8 mouse cellular contexts compared by ENCODE assay signal in the genomic region with DNA sequence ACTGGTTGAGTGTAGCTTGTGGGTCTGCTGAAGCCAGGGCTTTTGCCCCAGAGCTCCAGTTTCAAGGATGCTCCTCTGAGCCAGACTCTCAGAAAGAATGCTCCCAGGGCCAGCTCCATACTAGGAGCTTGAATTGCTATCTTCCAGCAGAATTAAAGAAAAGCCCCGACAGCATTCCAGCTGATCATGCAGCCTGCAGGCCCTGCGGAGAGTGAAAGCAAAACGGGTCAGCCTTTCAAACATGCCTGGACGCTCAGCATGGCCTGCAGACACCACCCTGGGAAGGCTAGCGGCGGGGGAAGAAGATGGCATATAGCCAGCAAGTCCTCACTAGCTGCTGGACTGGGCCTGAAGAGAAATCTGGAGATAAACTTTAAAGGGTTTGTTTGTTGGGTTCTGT. TPM values are rescaled to one million over a fixed set of nuclear protein-coding genes. Genes with fewer than 3 reads are reported as not detected.
DNase-seq lines count a peak whose midpoint lies in the region; ATAC-seq and TF ChIP-seq lines count a peak whose summit lies in the region.
"Had no signal": no experiment of that assay in that cellular context is flagged by ENCODE, and none has a peak within 500 bp of the region (broad histone marks: within the 10 kb centered on the region; RNA-seq: fewer than 3 reads in every experiment).

No protein-coding gene starts in this region.

- no peak for TF ChIP-seq POLR2A in heart, adult 2 months (IDR thresholded peaks at IDR 0.05; ENCODE audit: insufficient read depth, low read depth, low read length)

- no peak for TF ChIP-seq EP300 in heart, adult 2 months (IDR thresholded peaks at IDR 0.05; ENCODE audit: insufficient read depth, low read depth, low read length)

- H3K79me2 ChIP-seq in heart, adult 2 months (replicated peaks; ENCODE audit: control insufficient read depth, insufficient read depth, low read length), result no peaks in the 10 kb centered on the region

- peak; percentile 43 for DNase-seq in left cerebral cortex, postnatal 4 days
- DNase-seq in left cerebral cortex, adult 9 months (ENCODE audit: low spot score in 2 of 2), result no peak
- DNase-seq in heart, adult 2 months, result peak; percentile 44 to 54
- peak; percentile 53 for DNase-seq in hindbrain, postnatal 0 days (ENCODE audit: low spot score)
- no peak for DNase-seq in spleen, postnatal 4 days (ENCODE audit: low spot score in 2 of 2)
- DNase-seq in frontal cortex, postnatal 25 days (ENCODE audit: low spot score in 2 of 2), result no peak

- no peak overlapping the region for H3K4me3 ChIP-seq in heart, adult 2 months
- H3K4me3 ChIP-seq in hindbrain, postnatal 0 days (ENCODE audit: low read length), result no peak overlapping the region
- H3K4me3 ChIP-seq in midbrain, embryonic 15.5 days, result no peak overlapping the region
- H3K4me3 ChIP-seq: myocyte had no signal

- 54% methylated on average over 6 of the region's 6 CpGs for WGBS in heart, adult 2 months
- WGBS in hindbrain, postnatal 0 days, result 18% methylated on average over 6 of the region's 6 CpGs
- WGBS in midbrain, embryonic 15.5 days, result 47% methylated on average over 6 of the region's 6 CpGs

- H3K4me1 ChIP-seq in heart, adult 2 months (ENCODE audit: control insufficient read depth, insufficient read depth, low read length), result peaks cover 2% of the 10 kb centered on the region; the same call in 1 of the 2 replicates
- peaks cover 9% of the 10 kb centered on the region for H3K4me1 ChIP-seq in hindbrain, postnatal 0 days (ENCODE audit: insufficient read depth, low read length)
- peaks cover 31% of the 10 kb centered on the region for H3K4me1 ChIP-seq in midbrain, embryonic 15.5 days

- no peaks in the 10 kb centered on the region; the same call in 1 of the 2 replicates for H3K36me3 ChIP-seq in heart, adult 2 months (ENCODE audit: control insufficient read depth, insufficient read depth, low read length)
- H3K36me3 ChIP-seq in hindbrain, postnatal 0 days (ENCODE audit: insufficient read depth, low read length), result no peaks in the 10 kb centered on the region
- H3K36me3 ChIP-seq in midbrain, embryonic 15.5 days (replicated peaks), result no peaks in the 10 kb centered on the region

- TF ChIP-seq CTCF in heart, adult 2 months (IDR thresholded peaks at IDR 0.05), result no peak
- TF ChIP-seq CTCF in hindbrain, postnatal 0 days (IDR thresholded peaks at IDR 0.05; ENCODE audit: low read depth), result no peak

- no peak overlapping the region for H3K4me2 ChIP-seq in hindbrain, postnatal 0 days (ENCODE audit: low read depth, low read length)
- no peak overlapping the region for H3K4me2 ChIP-seq in midbrain, embryonic 15.5 days

- intact Hi-C loops in left cerebral cortex, postnatal 4 days (cut with DNase I), result loop anchor here (2.0 to 10.0 kb wide), 2 partner anchors 54 to 1002 kb away; a partner anchor contains a TSS
- intact Hi-C loops in heart, adult 2 months (cut with DNase I), result loop anchor here (2.0 kb wide), 1 partner anchor 54 kb away; a partner anchor contains a TSS

- H3K9ac ChIP-seq in heart, adult 2 months (ENCODE audit: low read depth, low read length), result no peak overlapping the region
- H3K9ac ChIP-seq in hindbrain, postnatal 0 days (replicated peaks; ENCODE audit: low read length), result no peak overlapping the region; the same call in 1 of the 2 replicates
- H3K9ac ChIP-seq in midbrain, embryonic 15.5 days, result no peak overlapping the region; the same call in 1 of the 2 replicates

- no peaks in the 10 kb centered on the region for H3K9me3 ChIP-seq in hindbrain, postnatal 0 days (ENCODE audit: low read length)
- no peaks in the 10 kb centered on the region for H3K9me3 ChIP-seq in midbrain, embryonic 15.5 days

- H3K27ac ChIP-seq in heart, adult 2 months, result peak overlapping the region; percentile 12; the same call in 1 of the 2 replicates
- peak overlapping the region; percentile 41; the same call in 1 of the 2 replicates for H3K27ac ChIP-seq in hindbrain, postnatal 0 days
- H3K27ac ChIP-seq in midbrain, embryonic 15.5 days, result peak overlapping the region; percentile 50; the same call in 1 of the 2 replicates

- H3K27me3 ChIP-seq in heart, adult 2 months (ENCODE audit: control insufficient read depth, insufficient read depth, low read length), result no peaks in the 10 kb centered on the region
- H3K27me3 ChIP-seq in hindbrain, postnatal 0 days (ENCODE audit: insufficient read depth, low read length), result no peaks in the 10 kb centered on the region
- no peaks in the 10 kb centered on the region for H3K27me3 ChIP-seq in midbrain, embryonic 15.5 days (replicated peaks)

- no peak for ATAC-seq in hindbrain, postnatal 0 days
- no peak for ATAC-seq in midbrain, embryonic 15.5 days (replicated peaks)

RNA-seq across cellular contexts. Expression of a gene that starts 55.0 kb away (rescaled TPM):
- total RNA-seq in left cerebral cortex, postnatal 4 days (2021), result 100 to 1,000 TPM; 346 to 364 TPM
- 1 to 10 TPM; 7.1 to 9.8 TPM for total RNA-seq in heart, adult 2 months (2021)
- 4.1 and 6.5 TPM in 2 replicates for polyA plus RNA-seq in heart, adult 2 months (2012; rRNA removed)
- 67.1 and 77.1 TPM in 2 replicates for total RNA-seq in hindbrain, postnatal 0 days (2014; rRNA removed)
- polyA plus RNA-seq in hindbrain, postnatal 0 days (2015; fragmentation: Nextera tagmentation; extraction: Ambion mirVana), result 52.2 and 55.5 TPM in 2 replicates
- 46.4 and 48.4 TPM in 2 replicates for polyA plus RNA-seq in midbrain, embryonic 15.5 days (2015; fragmentation: Nextera tagmentation; extraction: Ambion mirVana)
- polyA plus RNA-seq: myocyte had no signal

Comparison
In these comparisons a context has a peak if more than half of its experiments do, and no peak if none do; other contexts are left out.
1. DNase-seq: peak in left cerebral cortex, postnatal 4 days (single experiment), heart, adult 2 months (2 of 2) and hindbrain, postnatal 0 days (single experiment); none in left cerebral cortex, adult 9 months (0 of 2), spleen, postnatal 4 days (0 of 2) and frontal cortex, postnatal 25 days (0 of 2).
2. Peak in every context shown above with its lines, with median percentiles within 50 percentile points of each other: H3K27ac ChIP-seq.